Mouse (Mus musculus): ENCODE measurements at regions not wholly inside any gene's neighbourhood (a gene's known extent, or its start where the extent isn't known, plus 50 kb on each side); places are given as distances from the start of the nearest gene placed in this dataset.

DNA sequence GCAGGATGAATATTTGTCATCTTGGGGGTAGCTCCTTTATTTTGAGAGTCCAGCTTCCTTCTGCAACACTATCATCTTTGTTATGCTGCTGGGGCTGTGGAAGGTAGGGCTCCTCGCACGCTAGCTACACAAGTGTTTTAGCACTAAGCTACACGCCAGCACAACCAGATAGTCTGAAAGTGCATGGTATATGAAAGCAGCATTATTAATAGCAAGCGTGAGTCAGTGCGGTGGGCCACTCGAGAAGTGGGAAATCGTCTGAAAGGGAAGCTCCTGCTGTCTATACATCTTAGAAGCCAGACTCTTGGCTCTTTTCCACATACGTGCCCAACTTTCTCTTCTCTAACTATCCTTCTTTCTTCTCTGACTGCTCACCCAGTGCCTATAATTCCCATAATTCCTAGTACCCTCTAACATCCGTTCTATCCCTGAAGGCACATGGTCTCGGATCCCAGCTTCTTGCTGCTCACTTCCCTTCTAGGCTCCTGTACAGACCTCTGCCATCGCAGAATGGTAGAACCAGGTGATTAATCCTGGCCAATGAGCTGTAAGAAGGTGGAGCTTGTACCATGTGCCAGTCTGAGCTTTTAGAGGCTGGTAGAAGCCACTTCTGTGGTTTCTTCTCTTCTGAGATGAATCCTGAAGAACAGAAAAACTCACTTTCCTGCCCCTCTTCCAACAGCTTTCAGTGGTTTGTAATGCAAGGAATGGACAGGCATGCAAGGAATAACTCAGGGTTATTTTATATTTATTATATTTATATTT, 55.5 kb downstream of the E030025P04Rik start:
- H3K36me3 ChIP-seq = no peaks in the 10 kb centered on the region
- H3K4me2 ChIP-seq = no peak overlapping the region
- H3K4me3 ChIP-seq (replicated peaks) = no peak overlapping the region
- no peak overlapping the region for H3K27ac ChIP-seq
- ATAC-seq (replicated peaks; ENCODE audit: low FRiP score) = no peak
- no peaks in the 10 kb centered on the region for H3K9me3 ChIP-seq (replicated peaks)
- 90% methylated on average over 11 of the region's 11 CpGs for WGBS
- H3K4me1 ChIP-seq = 0 out of 2 replicates have a peak, but pooled peaks cover 6% of the 10 kb centered on the region
- no peak overlapping the region for H3K9ac ChIP-seq
- no peaks in the 10 kb centered on the region for H3K27me3 ChIP-seq

DNA sequence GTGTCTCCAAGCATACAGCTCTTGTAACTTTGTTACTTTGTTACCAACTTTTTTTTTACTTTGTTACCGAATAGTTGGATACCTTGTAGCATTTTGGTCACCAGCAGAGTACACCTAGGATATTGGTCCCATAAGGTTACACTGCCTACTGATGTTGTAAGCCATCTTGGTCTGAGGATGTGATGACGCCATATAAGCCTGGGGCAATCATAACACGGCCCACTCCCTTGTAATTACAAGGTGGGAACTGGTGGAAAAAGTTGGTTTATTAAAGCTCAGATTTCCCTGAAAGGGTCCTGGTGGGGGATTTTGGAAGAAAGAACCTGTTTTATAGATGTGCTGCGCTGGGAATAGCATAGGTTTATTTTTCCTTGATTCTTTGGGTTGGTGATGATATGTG, 62.2 kb downstream of the E030025P04Rik start:
- no peak for ATAC-seq (replicated peaks; ENCODE audit: low FRiP score)
- WGBS = 88% methylated on average over 4 of the region's 4 CpGs
- H3K4me1 ChIP-seq = peaks cover 6% of the 10 kb centered on the region; the same call in 1 of the 2 replicates

GRCm38 (mm10) chr11:109081454-109081853, 62.7 kb downstream of the E030025P04Rik start:
- Histone ChIP-seq H3K4me2 (no peak overlapping the region), H3K9me3 (replicated peaks) (no peaks in the 10 kb centered on the region), H3K27me3 (no peaks in the 10 kb centered on the region), H3K9ac (no peak overlapping the region), H3K4me3 (replicated peaks) (no peak overlapping the region), H3K36me3 (no peaks in the 10 kb centered on the region), H3K27ac (no peak overlapping the region), H3K4me1 (peaks cover 6% of the 10 kb centered on the region; the same call in 1 of the 2 replicates)
- no peak for ATAC-seq (replicated peaks; ENCODE audit: low FRiP score)
- 19% methylated on average over 10 of the region's 10 CpGs for WGBS

More for the DNA sequence above, 62.2 kb downstream of the E030025P04Rik start:
- no peaks in the 10 kb centered on the region for H3K27me3 ChIP-seq
- no peak overlapping the region for H3K9ac ChIP-seq
- H3K4me3 ChIP-seq (replicated peaks) = no peak overlapping the region
- no peaks in the 10 kb centered on the region for H3K9me3 ChIP-seq (replicated peaks)
- H3K27ac ChIP-seq = no peak overlapping the region
- no peak overlapping the region for H3K4me2 ChIP-seq
- no peaks in the 10 kb centered on the region for H3K36me3 ChIP-seq

DNA sequence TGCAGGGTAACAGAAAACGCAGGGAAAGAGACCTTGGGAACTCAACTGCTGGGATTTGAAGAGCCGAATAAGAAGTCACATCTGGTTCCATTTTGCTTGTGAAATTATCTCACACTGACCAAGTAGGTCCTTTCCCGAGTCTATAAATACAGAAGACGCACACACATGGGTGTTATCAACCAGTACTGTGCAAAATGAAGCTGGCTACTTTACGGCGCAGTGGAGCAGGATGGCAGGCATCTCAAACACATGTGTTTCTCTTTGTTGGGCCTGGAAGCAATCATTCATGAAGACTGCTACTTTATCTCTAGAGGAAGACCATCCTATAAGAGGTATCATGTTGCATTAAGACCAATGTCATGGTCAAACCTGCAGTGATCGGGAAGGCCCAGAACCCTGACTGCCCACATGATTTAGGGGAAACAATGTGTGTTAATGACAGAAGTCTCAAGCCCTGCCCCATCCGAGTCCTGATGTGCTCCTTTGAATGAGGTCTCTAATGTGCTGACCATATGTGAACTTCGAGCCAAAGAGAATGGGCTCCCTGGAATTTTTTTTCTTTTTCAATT, 63.2 kb downstream of the E030025P04Rik start:
- Histone ChIP-seq H3K4me2 (no peak overlapping the region), H3K9ac (no peak overlapping the region), H3K4me1 (peaks cover 6% of the 10 kb centered on the region; the same call in 1 of the 2 replicates), H3K36me3 (no peaks in the 10 kb centered on the region), H3K27me3 (no peaks in the 10 kb centered on the region), H3K4me3 (replicated peaks) (no peak overlapping the region), H3K9me3 (replicated peaks) (no peaks in the 10 kb centered on the region), H3K27ac (no peak overlapping the region)
- 65% methylated on average over 9 of the region's 9 CpGs for whole genome bisulfite sequencing
- ATAC-seq (replicated peaks; ENCODE audit: low FRiP score) = no peak

DNA sequence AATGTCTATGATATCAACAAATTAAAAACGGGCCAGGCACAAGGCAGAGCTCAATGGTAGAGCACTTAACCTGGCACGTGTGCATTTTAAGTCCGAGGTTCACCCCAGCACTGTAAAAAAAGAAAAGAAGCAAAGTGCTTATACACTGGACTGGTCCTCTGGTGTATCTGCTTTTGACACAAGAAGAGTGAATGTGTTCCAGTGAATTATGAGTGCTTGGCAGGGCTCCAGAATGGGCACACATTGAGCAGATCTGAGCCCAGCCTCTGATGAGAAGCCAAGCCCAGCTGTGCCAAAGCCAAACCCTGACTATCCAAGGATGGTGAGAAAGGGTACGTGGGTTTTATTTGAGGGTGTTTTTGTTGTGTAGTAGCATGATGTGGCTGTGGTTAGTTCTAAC, 64.7 kb downstream of the E030025P04Rik start:
- WGBS = 85% methylated on average over 4 of the region's 4 CpGs
- H3K9me3 ChIP-seq (replicated peaks) = no peaks in the 10 kb centered on the region
- H3K27me3 ChIP-seq = no peaks in the 10 kb centered on the region
- H3K4me3 ChIP-seq (replicated peaks) = no peak overlapping the region
- H3K36me3 ChIP-seq = no peaks in the 10 kb centered on the region
- H3K9ac ChIP-seq = no peak overlapping the region
- H3K4me2 ChIP-seq = no peak overlapping the region
- no peak for ATAC-seq (replicated peaks; ENCODE audit: low FRiP score)
- H3K4me1 ChIP-seq = peaks cover 6% of the 10 kb centered on the region; the same call in 1 of the 2 replicates
- H3K27ac ChIP-seq = no peak overlapping the region

GRCm38 (mm10) chr11:109076587-109077417, 67.4 kb downstream of the E030025P04Rik start:
- ATAC-seq (replicated peaks; ENCODE audit: low FRiP score) = no peak
- H3K27ac ChIP-seq = no peak overlapping the region
- H3K36me3 ChIP-seq = no peaks in the 10 kb centered on the region
- no peak overlapping the region for H3K4me3 ChIP-seq (replicated peaks)
- no peaks in the 10 kb centered on the region for H3K27me3 ChIP-seq
- 76% methylated on average over 19 of the region's 19 CpGs for WGBS
- H3K4me2 ChIP-seq = no peak overlapping the region
- H3K4me1 ChIP-seq = 0 out of 2 replicates have a peak, but pooled peaks cover 4% of the 10 kb centered on the region
- no peak overlapping the region for H3K9ac ChIP-seq
- H3K9me3 ChIP-seq (replicated peaks) = no peaks in the 10 kb centered on the region

DNA sequence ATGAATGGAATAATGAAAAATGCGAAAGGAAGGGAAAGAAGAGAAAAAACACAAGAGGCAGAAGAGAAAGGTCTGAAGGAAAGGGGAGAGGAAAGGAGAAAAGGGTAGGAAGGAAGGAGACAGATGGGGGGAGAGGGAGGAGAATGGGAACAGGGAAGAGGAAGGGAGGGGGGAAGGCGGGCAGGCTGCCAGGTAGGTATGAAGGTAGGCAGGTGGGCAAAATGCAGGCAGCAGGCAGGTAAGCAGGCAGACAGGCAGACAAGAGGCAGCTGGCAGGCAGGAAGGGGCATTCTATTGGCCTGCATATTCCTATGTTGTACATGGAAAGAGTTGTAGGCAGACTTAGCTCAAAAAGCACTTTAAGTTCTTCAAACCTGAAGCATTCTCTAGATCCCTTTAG, 72.8 kb downstream of the E030025P04Rik start:
- WGBS = 63% methylated on average over 2 of the region's 2 CpGs

GRCm38 (mm10) chr11:109070412-109070811, 73.8 kb downstream of the E030025P04Rik start:
- H3K4me1 ChIP-seq = peaks cover 12% of the 10 kb centered on the region
- no peak overlapping the region for H3K4me2 ChIP-seq
- H3K27ac ChIP-seq = no peak overlapping the region
- 40% methylated on average over 9 of the region's 9 CpGs for WGBS
- no peaks in the 10 kb centered on the region for H3K9me3 ChIP-seq (replicated peaks)
- H3K36me3 ChIP-seq = no peaks in the 10 kb centered on the region
- H3K4me3 ChIP-seq (replicated peaks) = no peak overlapping the region
- H3K27me3 ChIP-seq = peaks cover 24% of the 10 kb centered on the region
- ATAC-seq (replicated peaks; ENCODE audit: low FRiP score) = no peak
- H3K9ac ChIP-seq = no peak overlapping the region

More for the DNA sequence above, 72.8 kb downstream of the E030025P04Rik start:
- Histone ChIP-seq H3K4me2 (no peak overlapping the region), H3K27ac (no peak overlapping the region), H3K4me3 (replicated peaks) (no peak overlapping the region), H3K36me3 (no peaks in the 10 kb centered on the region), H3K9ac (no peak overlapping the region), H3K4me1 (peaks cover 12% of the 10 kb centered on the region), H3K9me3 (replicated peaks) (no peaks in the 10 kb centered on the region), H3K27me3 (peaks cover 24% of the 10 kb centered on the region)
- no peak for ATAC-seq (replicated peaks; ENCODE audit: low FRiP score)

DNA sequence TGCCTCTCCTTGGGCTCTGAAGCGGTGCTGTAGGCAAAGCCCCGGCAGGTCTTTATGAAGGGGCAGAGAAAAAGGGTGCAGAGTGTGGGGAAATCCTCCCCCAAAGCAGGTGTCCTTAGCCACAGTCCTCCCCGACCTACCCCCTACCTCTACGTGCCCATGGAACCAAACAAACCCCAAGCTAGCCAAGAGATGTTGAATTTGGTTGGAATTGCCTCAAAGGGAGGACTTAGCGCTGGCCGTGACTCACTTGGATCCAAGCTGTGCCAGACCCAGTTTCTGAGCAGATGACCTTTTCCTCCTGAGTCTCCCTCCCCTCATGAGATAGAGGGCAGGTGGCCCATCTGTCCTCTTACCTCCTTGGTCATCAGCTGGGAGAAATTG, 74.9 kb downstream of the E030025P04Rik start:
- peaks cover 12% of the 10 kb centered on the region for H3K4me1 ChIP-seq

DNA sequence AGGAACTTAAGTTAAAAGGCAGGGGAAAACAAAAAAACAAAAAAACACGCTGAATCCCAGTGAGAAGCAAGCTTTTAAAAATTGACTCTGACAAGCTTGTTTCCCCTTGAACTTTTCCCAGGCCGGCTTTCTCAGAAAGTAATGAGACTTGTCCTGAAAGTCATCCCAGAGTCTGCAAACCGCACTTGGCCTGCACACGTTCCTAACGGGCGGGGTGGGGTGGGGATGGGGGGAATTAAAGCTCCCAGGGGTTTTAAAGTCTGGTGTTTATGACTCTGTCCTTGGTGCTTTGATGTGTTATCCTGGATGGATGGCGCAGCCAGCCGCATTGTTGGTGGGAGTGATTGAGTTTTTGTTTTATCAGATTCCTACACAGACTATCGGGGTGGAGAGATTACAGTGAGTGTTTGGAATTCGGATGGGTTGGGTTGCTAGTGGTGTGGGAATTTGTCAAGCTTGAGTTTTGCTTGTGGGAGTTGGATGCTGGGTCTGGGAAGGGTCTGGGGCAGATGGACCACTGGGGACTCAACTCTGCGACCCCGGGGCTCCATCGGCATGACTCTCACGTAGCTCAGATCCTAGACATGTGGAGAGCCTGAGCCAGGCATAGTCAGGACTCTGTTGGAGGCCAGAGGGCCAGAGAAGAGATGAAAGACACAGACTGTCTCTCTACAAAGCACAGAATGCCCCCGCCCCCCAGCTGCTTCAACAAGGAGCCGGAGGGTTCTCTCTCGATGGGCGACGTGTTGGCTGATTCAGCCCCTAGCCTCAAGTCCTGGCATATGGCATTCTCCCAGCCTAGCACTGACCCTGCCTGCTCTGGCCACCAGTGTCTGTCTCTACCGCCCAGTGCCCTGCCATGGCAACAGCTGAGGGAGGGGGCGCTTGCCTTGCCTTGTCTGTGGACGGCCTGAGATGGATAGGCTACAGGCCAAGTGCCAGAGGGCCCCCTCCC, 75.5 kb downstream of the E030025P04Rik start:
- H3K4me2 ChIP-seq = peak overlapping the region; percentile 20; the same call in 1 of the 2 replicates
- WGBS = 13% methylated on average over 22 of the region's 22 CpGs
- no peak overlapping the region for H3K27ac ChIP-seq

More for the DNA sequence above, 74.9 kb downstream of the E030025P04Rik start:
- Histone ChIP-seq H3K9me3 (replicated peaks) (no peaks in the 10 kb centered on the region), H3K36me3 (no peaks in the 10 kb centered on the region), H3K9ac (no peak overlapping the region), H3K4me3 (replicated peaks) (no peak overlapping the region), H3K27me3 (peaks cover 24% of the 10 kb centered on the region), H3K27ac (no peak overlapping the region), H3K4me2 (no peak overlapping the region)
- ATAC-seq (replicated peaks; ENCODE audit: low FRiP score) = no peak
- WGBS = 48% methylated on average over 6 of the region's 6 CpGs

GRCm38 (mm10) chr11:109067733-109068132, 76.4 kb downstream of the E030025P04Rik start:
- no peak overlapping the region for H3K27ac ChIP-seq

More for the DNA sequence above, 75.5 kb downstream of the E030025P04Rik start:
- Histone ChIP-seq H3K4me1 (peaks cover 12% of the 10 kb centered on the region), H3K36me3 (no peaks in the 10 kb centered on the region), H3K27me3 (peaks cover 24% of the 10 kb centered on the region), H3K4me3 (replicated peaks) (no peak overlapping the region), H3K9ac (no peak overlapping the region), H3K9me3 (replicated peaks) (no peaks in the 10 kb centered on the region)
- ATAC-seq (replicated peaks; ENCODE audit: low FRiP score) = 0 out of 2 replicates have a peak, but pooled peaks have one; percentile 18

More at GRCm38 (mm10) chr11:109067733-109068132, 76.4 kb downstream of the E030025P04Rik start:
- 65% methylated on average over 7 of the region's 7 CpGs for WGBS
- Histone ChIP-seq H3K4me1 (peaks cover 12% of the 10 kb centered on the region), H3K27me3 (peaks cover 24% of the 10 kb centered on the region), H3K4me2 (no peak overlapping the region), H3K4me3 (replicated peaks) (no peak overlapping the region), H3K9me3 (replicated peaks) (no peaks in the 10 kb centered on the region), H3K36me3 (no peaks in the 10 kb centered on the region), H3K9ac (no peak overlapping the region)
- ATAC-seq (replicated peaks; ENCODE audit: low FRiP score) = no peak

Measured in kidney, embryonic 15.5 days (tissue).